Mouse (Mus musculus) ES-E14 (cell line): ENCODE results near the gene Plgrkt. TPM values are rescaled to one million over a fixed set of nuclear protein-coding genes. Genes with fewer than 3 reads are reported as not detected.
A peak's percentile ranks its signal among the peaks of the same experiment; 100 is the strongest.

Experiments used
- DNase-seq: peaks from one replicate; pipeline ENCODE4 v3.0.0-alpha.2; 2013; ENCODE audit warnings: low read depth, low spot score
- H3K27ac ChIP-seq: 2 replicates; pipeline ENCODE4 v1.5.1; 2012; ENCODE audit warnings: low read depth, mild to moderate bottlenecking, low read length, moderate library complexity, mixed read lengths; ENCODE audit not compliant: poor library complexity, insufficient read depth, severe bottlenecking
- H3K36me3 ChIP-seq: 2 replicates; pipeline ENCODE4 v1.6.1; 2012; ENCODE audit warnings: mild to moderate bottlenecking, low read length, moderate library complexity, mixed read lengths; ENCODE audit not compliant: control insufficient read depth, poor library complexity, insufficient read depth, severe bottlenecking
- H3K4me1 ChIP-seq, 2 experiments: fragments of 150-350 bp in 1 of 2; sonication (generic) in 1 of 2; 2 replicates each; pipeline ENCODE4 v1.6.1; 2012; ENCODE audit warnings: low read length in 2 of 2, mild to moderate bottlenecking in 1 of 2, mixed read lengths in 1 of 2; ENCODE audit not compliant: control insufficient read depth in 2 of 2, insufficient read depth in 2 of 2, poor library complexity in 1 of 2
- H3K4me3 ChIP-seq, 2 experiments: fragments of 150-350 bp in 1 of 2; sonication (generic) in 1 of 2; 2 replicates each; pipeline ENCODE4 v1.5.1; 2012; ENCODE audit warnings: low read length in 2 of 2, low read depth in 1 of 2, mild to moderate bottlenecking in 1 of 2, mixed read lengths in 1 of 2; ENCODE audit not compliant: insufficient read depth in 1 of 2, poor library complexity in 1 of 2, severe bottlenecking in 1 of 2
- H3K9ac ChIP-seq: 2 replicates; pipeline ENCODE4 v1.6.1; 2012; ENCODE audit warnings: low read depth, mild to moderate bottlenecking, low read length, mixed read lengths; ENCODE audit not compliant: poor library complexity, insufficient read depth, severe bottlenecking
- H3K9me3 ChIP-seq: fragments of 150-350 bp; sonication (generic); 2 replicates; pipeline ENCODE4 v1.6.1; 2012; ENCODE audit warnings: low read depth, mild to moderate bottlenecking, low read length; ENCODE audit not compliant: control insufficient read depth, insufficient read depth
- CHD2 ChIP-seq: IDR thresholded peaks from 2 replicates; pipeline ENCODE4 v1.6.1; 2014; ENCODE audit warnings: mild to moderate bottlenecking, low read depth, low read length, inconsistent platforms
- HCFC1 ChIP-seq: IDR thresholded peaks from 2 replicates; pipeline ENCODE4 v1.6.1; 2012; ENCODE audit warnings: low read length, inconsistent platforms, borderline replicate concordance; ENCODE audit not compliant: insufficient read depth
- MAFK ChIP-seq: IDR thresholded peaks from 2 replicates; pipeline ENCODE4 v1.6.1; 2014; ENCODE audit warnings: mild to moderate bottlenecking, low read depth, low read length, inconsistent platforms; ENCODE audit not compliant: insufficient read depth
- ZC3H11A ChIP-seq: IDR thresholded peaks from 2 replicates; pipeline ENCODE4 v1.6.1; 2012; ENCODE audit warnings: low read depth, mild to moderate bottlenecking, inconsistent platforms, low read length, borderline replicate concordance
- ZNF384 ChIP-seq: IDR thresholded peaks from 2 replicates; pipeline ENCODE4 v1.6.1; 2012; ENCODE audit warnings: low read depth, low read length, inconsistent platforms
- in situ Hi-C, 2 experiments: fragments of 600-800 bp; cut with MboI; formaldehyde crosslinking; loops; one replicate each; pipeline ENCODE4 v1.15.1; 2025; ENCODE audit warnings: low sequenced_read_pairs in 2 of 2, inconsistent platforms in 1 of 2; ENCODE audit not compliant: unreplicated experiment in 2 of 2
- total RNA-seq: library from RNA; depleted of rRNA; stranded (reverse); fragments of 300-350 nt; gene quantifications from 2 replicates; pipeline ENCODE4 v1.2.3, GENCODE M21; 2012

Gene Plgrkt
- total RNA-seq, 1 experiment: 15.7 TPM

GRCm38 (mm10) chr19:29368041-29368440, 851 bp upstream of the Plgrkt start:
- DNase-seq: no peak
- H3K27ac ChIP-seq: no peak overlapping the region
- no peaks in the 10 kb centered on the region for H3K9me3 ChIP-seq
- TF ChIP-seq ZC3H11A (no peak), MAFK (no peak), CHD2 (no peak), HCFC1 (no peak), ZNF384 (no peak)
- H3K4me3 ChIP-seq: no peak overlapping the region
- H3K9ac ChIP-seq: no peak overlapping the region
- H3K36me3 ChIP-seq: no peaks in the 10 kb centered on the region
- in situ Hi-C loops: no loop called here
- peaks cover 0 to 6% of the 10 kb centered on the region in 2 experiments; a peak in 2 of 4 replicates for H3K4me1 ChIP-seq

- TF ChIP-seq HCFC1 (no peak), ZC3H11A (no peak), MAFK (no peak), ZNF384 (no peak), CHD2 (no peak)
- Histone ChIP-seq H3K36me3 (no peaks in the 10 kb centered on the region), H3K4me3 (no peak overlapping the region), H3K27ac (no peak overlapping the region), H3K9me3 (no peaks in the 10 kb centered on the region), H3K9ac (no peak overlapping the region), H3K4me1 (peaks cover 0 to 6% of the 10 kb centered on the region in 2 experiments; a peak in 2 of 4 replicates)
- no peak for DNase-seq
- in situ Hi-C loops: no loop called here
These were observed 793 bp downstream of the Plgrkt start for GRCm38 (mm10) chr19:29366226-29366968.

- peaks cover 0 to 6% of the 10 kb centered on the region in 2 experiments; a peak in 2 of 4 replicates for H3K4me1 ChIP-seq
- peak; percentile 57 for DNase-seq
- no peak overlapping the region for H3K4me3 ChIP-seq
- no peak overlapping the region for H3K27ac ChIP-seq
- in situ Hi-C loops: no loop called here
- H3K9me3 ChIP-seq: no peaks in the 10 kb centered on the region
- TF ChIP-seq HCFC1 (no peak), ZC3H11A (no peak), CHD2 (no peak), ZNF384 (no peak), MAFK (no peak)
- H3K36me3 ChIP-seq: no peaks in the 10 kb centered on the region
- no peak overlapping the region for H3K9ac ChIP-seq
These were observed 2.1 kb downstream of the Plgrkt start for GRCm38 (mm10) chr19:29365105-29365504.

DNA sequence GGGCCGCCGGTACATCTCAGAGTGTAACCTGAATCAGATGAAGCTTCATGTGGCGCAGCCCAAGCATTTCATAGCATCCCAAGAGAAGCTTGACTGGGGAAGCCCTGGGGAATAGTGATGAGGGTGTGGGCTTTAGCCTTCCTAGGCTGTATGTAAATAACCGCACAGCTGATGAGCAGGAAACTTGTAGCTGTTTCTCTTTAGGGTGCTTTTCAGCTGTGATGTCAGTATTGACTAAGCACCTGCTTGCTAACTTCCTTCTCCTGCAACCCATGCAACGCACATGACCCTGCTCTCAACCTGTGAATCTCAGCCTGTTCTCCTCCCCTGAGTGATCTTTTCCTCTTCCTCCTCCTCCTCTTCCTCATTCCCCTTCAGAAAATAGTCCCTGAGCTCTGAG, 3.1 kb downstream of the Plgrkt start:
- Histone ChIP-seq H3K27ac (no peak overlapping the region), H3K9ac (no peak overlapping the region), H3K4me1 (peaks cover 0 to 6% of the 10 kb centered on the region in 2 experiments; a peak in 2 of 4 replicates), H3K4me3 (no peak overlapping the region), H3K36me3 (no peaks in the 10 kb centered on the region), H3K9me3 (no peaks in the 10 kb centered on the region)
- in situ Hi-C loops: no loop called here
- no peak for DNase-seq
- TF ChIP-seq MAFK (no peak), ZC3H11A (no peak), CHD2 (no peak)

DNA sequence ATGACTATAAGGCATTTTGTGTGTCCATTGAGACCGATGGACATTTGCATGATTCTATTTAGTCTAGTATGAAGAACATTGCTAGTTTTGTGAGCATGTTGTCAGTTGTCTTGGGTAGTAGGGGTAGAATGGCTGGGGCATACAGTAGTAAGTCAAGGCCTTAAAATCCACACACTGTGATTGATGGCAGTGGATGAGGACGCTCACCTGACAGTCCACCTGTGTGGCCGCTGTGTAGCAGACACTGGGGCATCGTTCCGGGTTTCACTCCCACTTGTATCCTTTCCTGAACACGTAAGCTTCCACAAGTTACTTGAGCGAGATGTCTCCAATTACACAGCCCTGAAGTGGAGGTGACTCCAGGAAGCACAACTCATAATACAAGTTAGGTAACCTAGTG, 3.6 kb downstream of the Plgrkt start:
- no peak overlapping the region for H3K4me3 ChIP-seq
- in situ Hi-C loops: no loop called here
- TF ChIP-seq HCFC1 (no peak), ZC3H11A (no peak), MAFK (no peak), CHD2 (no peak), ZNF384 (no peak)
- H3K36me3 ChIP-seq: no peaks in the 10 kb centered on the region
- no peaks in the 10 kb centered on the region for H3K9me3 ChIP-seq
- H3K4me1 ChIP-seq: peaks cover 0 to 6% of the 10 kb centered on the region in 2 experiments; a peak in 2 of 4 replicates
- H3K27ac ChIP-seq: no peak overlapping the region
- no peak overlapping the region for H3K9ac ChIP-seq
- no peak for DNase-seq
